ENCODE assay signal across 14 mouse cellular contexts in genomic region chr7:124914061-124914460, GRCm38 (mm10).
DNase-seq lines count a peak whose midpoint lies in the region; TF ChIP-seq lines count a peak whose summit lies in the region.
"Had no signal": no experiment of that assay in that cellular context is flagged by ENCODE, and none has a peak within 500 bp of the region (broad histone marks: within the 10 kb centered on the region; RNA-seq: fewer than 3 reads in every experiment).

No protein-coding gene starts in this region.

- intact Hi-C loops in heart, postnatal 14 days (cut with DNase I), result no loop called here

- no peak for TF ChIP-seq POLR2A in brain, embryonic 14.5 days (IDR thresholded peaks at IDR 0.05; ENCODE audit: borderline replicate concordance, extremely low read depth, insufficient read depth, insufficient read length, poor library complexity, severe bottlenecking)

- DNase-seq in heart, adult 11 months, result peak; percentile 43
- no peak for DNase-seq in heart, postnatal 14 days
- peak; percentile 5 for DNase-seq in Muller cell, postnatal 12 days (ENCODE audit: inconsistent ontology term)
- DNase-seq in brain, embryonic 14.5 days (ENCODE audit: low read depth), result peak; percentile 60
- peak; percentile 15 for DNase-seq in kidney, postnatal 10 days
- no peak for DNase-seq in lung, postnatal 25 days (ENCODE audit: low spot score)
- DNase-seq in embryo, embryonic 11 days, result no peak
- DNase-seq: adrenal gland, adult 8-10 months; adrenal gland, postnatal 36 days; cerebellum, adult 11 months; cerebellum, adult 8-10 months; cerebellum, postnatal 14 days; gastrocnemius, postnatal 14 days; heart, postnatal 36 days had no signal

- no peak for TF ChIP-seq CTCF in brain, embryonic 14.5 days (IDR thresholded peaks at IDR 0.05; ENCODE audit: borderline replicate concordance, extremely low read depth, insufficient read depth, insufficient read length)

Comparison
In these comparisons a context has a peak if more than half of its experiments do, and no peak if none do; other contexts are left out.
1. DNase-seq: peak in heart, adult 11 months (single experiment), Muller cell, postnatal 12 days (single experiment), brain, embryonic 14.5 days (single experiment) and kidney, postnatal 10 days (single experiment); none in heart, postnatal 14 days (0 of 2), lung, postnatal 25 days (single experiment) and embryo, embryonic 11 days (single experiment).